Mouse (Mus musculus): ENCODE data around the gene Psmd1.

DNA sequence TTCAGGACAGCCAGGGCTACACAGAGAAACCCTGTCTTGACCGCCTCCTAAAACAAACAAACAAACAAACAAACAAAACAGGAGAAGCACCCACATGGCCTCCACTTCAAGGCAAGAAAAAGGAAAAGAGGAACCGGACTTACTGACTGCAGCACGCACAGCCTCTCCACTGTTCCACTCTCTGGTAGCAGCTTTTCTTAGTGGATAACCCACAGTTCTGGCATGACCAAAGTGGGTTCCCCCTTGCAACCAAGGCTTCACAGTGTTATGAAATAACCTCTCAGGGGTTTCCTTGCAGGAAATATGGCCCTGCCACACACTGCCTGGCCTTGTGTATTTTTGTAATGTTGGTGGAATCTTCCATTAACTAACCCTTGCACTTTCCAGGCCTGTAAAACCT is 23.4 kb upstream of the Psmd1 start:
- TF ChIP-seq EP300 (IDR thresholded peaks at IDR 0.05) (no peak), CTCF (IDR thresholded peaks at IDR 0.05) (no peak)

Data from lung, postnatal 0 days (tissue).